Mouse (Mus musculus) forebrain, postnatal 0 days (tissue): ENCODE measurements at regions not wholly inside any gene's neighbourhood (a gene's known extent, or its start where the extent isn't known, plus 50 kb on each side); places are given as distances from the start of the nearest gene placed in this dataset.

Experiments used
- ATAC-seq: fragments of 200-750 bp; cut with Nextera tagmentation; 2 replicates; pipeline ENCODE4 v1.8.0; 2017; ENCODE audit warnings: mild to moderate bottlenecking, moderate library complexity
- DNase-seq: peaks from one replicate; pipeline ENCODE4 v3.0.0-alpha.2; 2015
- H3K27ac ChIP-seq: fragments of 300-500 bp; sonication (generic); 2 replicates; pipeline ENCODE4 v1.5.1; 2014; ENCODE audit warnings: low read depth, mild to moderate bottlenecking, antibody characterized with exemption, low read length, moderate library complexity, mixed read lengths
- H3K27me3 ChIP-seq: fragments of 300-500 bp; sonication (generic); 2 replicates; pipeline ENCODE4 v1.6.1; 2014; ENCODE audit warnings: mild to moderate bottlenecking, low read length, mixed read lengths; ENCODE audit not compliant: insufficient read depth
- H3K36me3 ChIP-seq: fragments of 300-500 bp; sonication (generic); 2 replicates; pipeline ENCODE4 v1.6.1; 2014; ENCODE audit warnings: mild to moderate bottlenecking, moderate library complexity; ENCODE audit not compliant: insufficient read depth
- H3K4me1 ChIP-seq: fragments of 300-500 bp; sonication (generic); 2 replicates; pipeline ENCODE4 v1.6.1; 2014; ENCODE audit warnings: antibody characterized with exemption; ENCODE audit not compliant: insufficient read depth
- H3K4me2 ChIP-seq: fragments of 300-500 bp; sonication (generic); 2 replicates; pipeline ENCODE4 v1.6.1; 2014; ENCODE audit warnings: low read depth, mild to moderate bottlenecking, moderate library complexity
- H3K4me3 ChIP-seq: fragments of 300-500 bp; sonication (generic); 2 replicates; pipeline ENCODE4 v1.5.1; 2014; ENCODE audit warnings: low read depth, low read length, mixed read lengths
- H3K9ac ChIP-seq: fragments of 300-500 bp; sonication (generic); 2 replicates; pipeline ENCODE4 v1.6.1; 2014; ENCODE audit warnings: mild to moderate bottlenecking
- H3K9me3 ChIP-seq: fragments of 300-500 bp; sonication (generic); 2 replicates; pipeline ENCODE4 v1.6.1; 2016; ENCODE audit warnings: low read length
- CTCF ChIP-seq: sonication (generic); IDR thresholded peaks from 2 replicates; pipeline ENCODE4 v1.5.1; 2016; ENCODE audit warnings: antibody characterized with exemption, control low read depth, low read depth
- WGBS: fragments of 180-500 bp; shearing (Covaris S2); extraction: QIAGEN DNeasy Blood & Tissue Kit; methylation state at CpG from one replicate; pipeline ENCODE4 v1.1.7; 2014; 5-methylcytosine and 5-hydroxymethylcytosine counted together

GRCm38 (mm10) chr13:116508213-116508811 is 198.8 kb upstream of the Isl1 start:
- WGBS: 92% methylated on average over 7 of the region's 7 CpGs
- Histone ChIP-seq H3K36me3 (no peaks in the 10 kb centered on the region), H3K4me2 (no peak overlapping the region), H3K27me3 (no peaks in the 10 kb centered on the region), H3K4me3 (no peak overlapping the region), H3K27ac (no peak overlapping the region), H3K9ac (no peak overlapping the region), H3K9me3 (no peaks in the 10 kb centered on the region), H3K4me1 (no peaks in the 10 kb centered on the region)
- ATAC-seq (no peak), DNase-seq (no peak)
- TF ChIP-seq CTCF: no peak

GRCm38 (mm10) chr13:116497659-116498414 is 188.3 kb upstream of the Isl1 start:
- DNase-seq (peak; percentile 6), ATAC-seq (peak; percentile 67)
- no peaks in the 10 kb centered on the region for H3K36me3 ChIP-seq
- no peak overlapping the region for H3K9ac ChIP-seq
- no peak for TF ChIP-seq CTCF
- no peak overlapping the region for H3K4me2 ChIP-seq
- no peaks in the 10 kb centered on the region for H3K27me3 ChIP-seq
- H3K9me3 ChIP-seq: no peaks in the 10 kb centered on the region
- H3K4me3 ChIP-seq: no peak overlapping the region
- no peak overlapping the region for H3K27ac ChIP-seq
- 27% methylated on average over 6 of the region's 6 CpGs for WGBS
- peaks cover 4% of the 10 kb centered on the region; the same call in 1 of the 2 replicates for H3K4me1 ChIP-seq

- no peak overlapping the region for H3K4me2 ChIP-seq
- no peak overlapping the region for H3K9ac ChIP-seq
- H3K9me3 ChIP-seq: no peaks in the 10 kb centered on the region
- no peak for TF ChIP-seq CTCF
- peaks cover 4% of the 10 kb centered on the region; the same call in 1 of the 2 replicates for H3K4me1 ChIP-seq
- H3K27ac ChIP-seq: no peak overlapping the region
- no peaks in the 10 kb centered on the region for H3K27me3 ChIP-seq
- H3K36me3 ChIP-seq: no peaks in the 10 kb centered on the region
- H3K4me3 ChIP-seq: no peak overlapping the region
- DNase-seq (no peak), ATAC-seq (no peak)
- 21% methylated on average over 2 of the region's 2 CpGs for WGBS
Measured at GRCm38 (mm10) chr13:116495641-116496040, 186.2 kb upstream of the Isl1 start.

- Histone ChIP-seq H3K27me3 (no peaks in the 10 kb centered on the region), H3K4me1 (no peaks in the 10 kb centered on the region), H3K9ac (no peak overlapping the region), H3K36me3 (no peaks in the 10 kb centered on the region), H3K4me2 (no peak overlapping the region), H3K4me3 (no peak overlapping the region), H3K9me3 (no peaks in the 10 kb centered on the region), H3K27ac (no peak overlapping the region)
- TF ChIP-seq CTCF: no peak
- ATAC-seq: no peak
- WGBS: 73% methylated on average over 1 of the region's 1 CpGs
- DNase-seq: no peak
Measured at GRCm38 (mm10) chr13:116489420-116489819, 179.9 kb upstream of the Isl1 start.

- TF ChIP-seq CTCF: no peak
- DNase-seq (no peak), ATAC-seq (no peak)
- no peak overlapping the region for H3K4me3 ChIP-seq
- H3K27ac ChIP-seq: no peak overlapping the region
- H3K4me2 ChIP-seq: no peak overlapping the region
- H3K9ac ChIP-seq: no peak overlapping the region
- H3K4me1 ChIP-seq: no peaks in the 10 kb centered on the region
- H3K27me3 ChIP-seq: no peaks in the 10 kb centered on the region
- WGBS: 72% methylated on average over 8 of the region's 8 CpGs
- H3K36me3 ChIP-seq: no peaks in the 10 kb centered on the region
- no peaks in the 10 kb centered on the region for H3K9me3 ChIP-seq
Measured at GRCm38 (mm10) chr13:116474611-116475010, 165.1 kb upstream of the Isl1 start.

GRCm38 (mm10) chr13:116461757-116462156 is 152.3 kb upstream of the Isl1 start:
- no peak for TF ChIP-seq CTCF
- Histone ChIP-seq H3K27me3 (no peaks in the 10 kb centered on the region), H3K27ac (no peak overlapping the region), H3K36me3 (no peaks in the 10 kb centered on the region), H3K4me2 (no peak overlapping the region), H3K9me3 (no peaks in the 10 kb centered on the region), H3K4me3 (no peak overlapping the region), H3K9ac (no peak overlapping the region), H3K4me1 (no peaks in the 10 kb centered on the region)
- WGBS: 55% methylated on average over 6 of the region's 6 CpGs
- ATAC-seq (no peak), DNase-seq (no peak)

- peak overlapping the region; percentile 38 for H3K4me2 ChIP-seq
- no peaks in the 10 kb centered on the region for H3K9me3 ChIP-seq
- H3K4me3 ChIP-seq: peak overlapping the region; percentile 9; the same call in 1 of the 2 replicates
- H3K9ac ChIP-seq: no peak overlapping the region
- H3K27ac ChIP-seq: no peak overlapping the region
- ATAC-seq: no peak
- no peak for TF ChIP-seq CTCF
- peak; percentile 66 for DNase-seq
- H3K27me3 ChIP-seq: no peaks in the 10 kb centered on the region
- WGBS: 16% methylated on average over 15 of the region's 15 CpGs
- H3K4me1 ChIP-seq: no peaks in the 10 kb centered on the region
- no peaks in the 10 kb centered on the region for H3K36me3 ChIP-seq
Measured at GRCm38 (mm10) chr13:116443165-116443955, 133.9 kb upstream of the Isl1 start.
